Mouse (Mus musculus): ENCODE data around the gene Olfr315.
A peak's percentile ranks its signal among the peaks of the same experiment; 100 is the strongest.
"Not testable (repeated sequence)": the region's sequence is repeated elsewhere in the genome, so short reads cannot be mapped to it uniquely, and the experiment has no call there.

Gene Olfr315

GRCm38 (mm10) chr11:58772888-58773287, at the start of gene Olfr315:
Gene Olfr315 (plus strand): TSS chr11:58773188.
- DNase-seq (ENCODE audit: low read depth in 2 of 2, low spot score in 2 of 2): no peak

DNA sequence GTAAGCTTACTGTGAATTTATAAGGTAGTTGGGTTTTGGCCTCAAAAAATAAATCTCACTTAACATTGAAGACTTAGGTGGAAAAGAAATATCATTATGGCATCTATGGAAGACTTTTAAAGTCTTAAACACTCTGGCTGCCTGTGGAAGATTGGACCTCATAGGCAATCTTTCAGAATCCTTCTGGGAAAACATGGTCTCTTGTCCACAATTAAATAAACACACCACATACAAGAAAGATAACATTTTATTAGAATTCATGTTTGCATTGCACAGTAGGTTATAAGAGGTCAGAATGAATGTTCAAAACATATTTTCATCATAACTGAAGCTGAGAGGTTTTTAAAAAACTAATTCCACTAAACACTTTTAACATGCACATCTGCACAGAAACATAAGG, 49.1 kb upstream of the Olfr315 start, which contains the start of gene Olfr318:
TSS of gene Olfr318 (minus strand) at position 101 of the 400 bp plus-strand sequence.
- DNase-seq (ENCODE audit: low read depth in 2 of 2, low spot score in 2 of 2): no peak

GRCm38 (mm10) chr11:58727896-58728650, 44.9 kb upstream of the Olfr315 start:
- not testable (repeated sequence) for DNase-seq (ENCODE audit: low read depth in 2 of 2, low spot score in 2 of 2)

DNA sequence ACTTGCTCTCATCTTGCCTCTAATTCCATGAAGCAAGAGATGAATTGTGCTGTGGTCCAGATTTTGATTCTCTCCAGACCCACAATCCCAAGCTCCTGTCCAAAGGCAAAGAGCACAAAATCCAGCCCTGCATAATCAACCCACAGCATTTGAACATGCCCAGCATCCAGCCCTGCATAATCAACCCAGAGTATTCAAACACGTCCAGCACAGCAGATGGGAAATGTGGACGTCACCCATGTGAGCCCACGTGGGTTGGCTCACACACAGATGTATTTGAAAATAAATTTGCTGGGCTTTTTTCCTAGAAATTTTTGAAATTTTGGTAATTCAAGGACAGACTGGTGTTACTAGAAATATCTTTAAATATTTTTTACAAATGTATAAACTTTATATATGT, 39.6 kb upstream of the Olfr315 start:
- DNase-seq (ENCODE audit: low read depth in 2 of 2, low spot score in 2 of 2): no peak

GRCm38 (mm10) chr11:58738792-58739262, 34.2 kb upstream of the Olfr315 start, which contains the start of gene Olfr317:
Gene Olfr317 (minus strand): TSS chr11:58739212.
- DNase-seq (ENCODE audit: low read depth in 2 of 2, low spot score in 2 of 2): no peak

- not testable (repeated sequence) for DNase-seq (ENCODE audit: low read depth in 2 of 2, low spot score in 2 of 2)
These were observed 21.9 kb upstream of the Olfr315 start for GRCm38 (mm10) chr11:58751096-58751495.

DNA sequence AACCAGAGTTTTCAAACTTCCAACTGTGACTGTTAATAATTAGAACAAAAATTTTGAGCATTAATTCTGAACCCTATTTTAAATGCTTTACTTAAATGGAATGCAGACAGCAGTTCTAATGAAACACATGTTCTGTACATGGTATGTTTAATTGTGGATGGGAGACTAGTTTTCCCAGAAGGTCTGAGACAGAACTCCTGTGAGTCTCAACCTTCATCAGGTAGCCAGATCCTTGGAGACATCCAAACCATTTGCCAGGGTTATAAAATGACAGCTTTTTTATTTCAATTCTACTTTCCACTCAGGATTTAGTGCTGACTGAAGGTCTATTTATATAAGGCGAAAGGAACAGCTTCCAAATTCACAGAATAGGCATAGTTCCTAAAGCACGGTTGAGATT, 20.6 kb upstream of the Olfr315 start, which contains the start of gene Olfr316:
TSS of gene Olfr316 (plus strand) at position 301 of the 400 bp plus-strand sequence.
- DNase-seq (ENCODE audit: low read depth in 2 of 2, low spot score in 2 of 2): no peak

DNA sequence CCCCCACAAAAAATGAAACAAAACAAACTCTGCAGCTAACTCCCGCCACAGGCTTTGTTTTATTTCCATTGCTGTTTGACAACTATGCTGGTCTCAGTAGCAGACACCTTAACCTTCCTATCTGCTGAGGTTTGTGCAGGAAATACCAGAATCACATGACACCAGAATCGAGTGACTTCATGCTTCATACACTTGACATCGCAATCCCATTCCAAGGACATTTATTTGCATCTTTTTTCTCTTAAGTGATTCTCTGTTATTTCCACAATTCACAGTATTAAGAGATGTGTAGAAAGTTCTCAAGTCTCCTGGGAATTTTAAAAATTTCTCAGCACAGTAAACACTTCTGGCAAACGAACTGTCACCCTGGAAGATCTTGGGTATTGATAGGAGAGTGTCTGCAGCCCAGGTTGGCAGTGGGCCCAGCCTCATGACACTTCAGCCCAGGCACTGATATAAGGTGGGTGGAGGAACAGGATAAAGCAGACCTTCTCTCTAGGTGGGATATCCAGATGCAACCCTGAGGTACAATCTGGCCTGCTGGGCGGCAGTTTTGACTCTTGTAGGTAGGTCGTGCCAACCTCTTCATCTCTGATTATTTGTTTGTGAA, 9.6 kb downstream of the Olfr315 start, which contains the start of gene Olfr314:
TSS of gene Olfr314 (plus strand) at position 473 of the 610 bp plus-strand sequence.
- no peak for DNase-seq (ENCODE audit: low read depth in 2 of 2, low spot score in 2 of 2)

- DNase-seq (ENCODE audit: low read depth in 2 of 2, low spot score in 2 of 2): no peak
These were observed 11.2 kb downstream of the Olfr315 start for GRCm38 (mm10) chr11:58784182-58784581.

GRCm38 (mm10) chr11:58787651-58788050, 14.7 kb downstream of the Olfr315 start:
- peak in 1 of 2 experiments; percentile 14 for DNase-seq (ENCODE audit: low read depth in 2 of 2, low spot score in 2 of 2)

- DNase-seq (ENCODE audit: low read depth in 2 of 2, low spot score in 2 of 2): no peak
These were observed 15.4 kb downstream of the Olfr315 start for GRCm38 (mm10) chr11:58788346-58788745.

GRCm38 (mm10) chr11:58789532-58789931, 16.5 kb downstream of the Olfr315 start:
- DNase-seq (ENCODE audit: low read depth in 2 of 2, low spot score in 2 of 2): no peak

DNA sequence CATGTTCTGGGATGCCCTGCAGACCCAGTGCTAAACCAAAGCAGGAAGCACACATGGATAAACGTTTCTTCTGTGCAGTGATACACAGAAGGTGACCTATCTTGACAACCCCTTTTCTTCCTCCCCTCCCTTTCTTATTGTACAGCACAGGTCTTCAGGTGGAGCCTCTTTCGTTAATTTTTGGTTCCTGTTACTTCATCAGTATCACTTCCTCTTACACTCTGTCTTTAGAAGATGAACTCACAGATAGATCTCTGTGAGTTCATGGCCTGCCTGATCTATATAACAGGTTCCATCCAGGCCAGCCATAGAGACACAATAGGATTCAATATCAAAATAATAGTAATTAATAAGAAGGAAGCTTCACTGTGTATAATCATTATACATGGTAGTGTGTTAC, 17.1 kb downstream of the Olfr315 start:
- no peak for DNase-seq (ENCODE audit: low read depth in 2 of 2, low spot score in 2 of 2)

GRCm38 (mm10) chr11:58790646-58791045, 17.7 kb downstream of the Olfr315 start:
- DNase-seq (ENCODE audit: low read depth in 2 of 2, low spot score in 2 of 2): no peak

- no peak for DNase-seq (ENCODE audit: low read depth in 2 of 2, low spot score in 2 of 2)
These were observed 22.9 kb downstream of the Olfr315 start for GRCm38 (mm10) chr11:58795856-58796255.

DNA sequence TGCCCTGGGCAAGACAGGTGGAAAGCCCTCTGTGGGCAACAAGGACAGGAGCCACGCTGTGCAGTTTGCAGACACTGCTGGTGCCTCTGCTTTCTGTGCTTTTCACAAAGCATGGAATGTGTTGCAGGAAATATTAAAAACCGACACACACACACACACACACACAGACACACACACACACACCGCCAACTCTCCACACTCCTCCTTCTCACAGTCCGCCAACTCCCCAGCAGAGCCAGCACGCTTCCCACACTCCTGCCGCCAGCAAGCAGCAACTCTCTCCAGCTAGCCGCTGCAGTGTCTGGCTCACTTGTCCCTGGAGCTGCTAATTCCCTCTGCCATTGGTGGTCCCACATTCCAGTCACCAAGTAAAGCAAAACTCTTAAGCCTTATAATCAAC, 23.9 kb downstream of the Olfr315 start:
- no peak for DNase-seq (ENCODE audit: low read depth in 2 of 2, low spot score in 2 of 2)

DNA sequence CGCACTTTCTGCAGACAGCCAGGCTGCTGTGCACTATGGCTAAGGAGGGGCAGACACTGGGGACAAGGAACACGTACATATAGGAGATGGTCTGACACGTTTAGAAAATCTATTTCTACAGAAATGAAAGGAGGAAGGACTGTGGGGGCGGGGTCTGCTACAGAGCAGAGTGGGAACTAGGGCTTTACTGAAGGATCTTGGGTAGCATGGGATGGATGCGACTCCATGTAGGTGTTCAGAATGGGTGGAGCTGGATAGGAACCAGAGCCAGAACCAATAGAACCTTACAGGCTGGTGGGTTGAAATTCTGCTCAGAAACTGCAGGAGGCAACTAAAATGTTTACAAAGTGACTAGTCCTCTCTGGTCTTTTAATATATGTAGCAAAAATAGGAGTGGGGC, 26.8 kb downstream of the Olfr315 start:
- DNase-seq (ENCODE audit: low read depth in 2 of 2, low spot score in 2 of 2): no peak

GRCm38 (mm10) chr11:58801558-58802228, 28.7 kb downstream of the Olfr315 start, which contains the start of gene Fam183b:
Gene Fam183b (minus strand): TSS chr11:58801960.
- DNase-seq (ENCODE audit: low read depth in 2 of 2, low spot score in 2 of 2): no peak

- DNase-seq (ENCODE audit: low read depth in 2 of 2, low spot score in 2 of 2): no peak
These were observed 30.9 kb downstream of the Olfr315 start for GRCm38 (mm10) chr11:58803871-58804270.

- no peak for DNase-seq (ENCODE audit: low read depth in 2 of 2, low spot score in 2 of 2)
These were observed 31.4 kb downstream of the Olfr315 start for GRCm38 (mm10) chr11:58804393-58804792.

- DNase-seq (ENCODE audit: low read depth in 2 of 2, low spot score in 2 of 2): no peak
These were observed 39.0 kb downstream of the Olfr315 start for GRCm38 (mm10) chr11:58812001-58812400.
